9 mouse cellular contexts compared by ENCODE assay signal in genomic region chr13:99849597-99849996, GRCm38 (mm10). TPM values are rescaled to one million over a fixed set of nuclear protein-coding genes. Genes with fewer than 3 reads are reported as not detected.
DNase-seq lines count a peak whose midpoint lies in the region; ATAC-seq and TF ChIP-seq lines count a peak whose summit lies in the region.
"Had no signal": no experiment of that assay in that cellular context is flagged by ENCODE, and none has a peak within 500 bp of the region (broad histone marks: within the 10 kb centered on the region; RNA-seq: fewer than 3 reads in every experiment).

No protein-coding gene starts in this region.

- no peak for TF ChIP-seq POLR2A in cerebellum, adult 2 months (IDR thresholded peaks at IDR 0.05; ENCODE audit: borderline replicate concordance, insufficient read depth, low read length)

- H3K4me3 ChIP-seq in cerebellum, adult 2 months (replicated peaks; ENCODE audit: insufficient read depth, low read depth, low read length), result no peak overlapping the region
- no peak overlapping the region for H3K4me3 ChIP-seq in lung, postnatal 0 days (ENCODE audit: low read depth, low read length)
- no peak overlapping the region for H3K4me3 ChIP-seq in midbrain, embryonic 15.5 days
- H3K4me3 ChIP-seq: limb, embryonic 13.5 days had no signal

- 19% methylated on average over 15 of the region's 15 CpGs for WGBS in cerebellum, adult 2 months
- WGBS in lung, postnatal 0 days, result 29% methylated on average over 15 of the region's 15 CpGs
- WGBS in midbrain, embryonic 15.5 days, result 33% methylated on average over 15 of the region's 15 CpGs

- no peak overlapping the region for H3K4me2 ChIP-seq in lung, postnatal 0 days (replicated peaks; ENCODE audit: low read depth, low read length)
- H3K4me2 ChIP-seq in midbrain, embryonic 15.5 days, result no peak overlapping the region
- H3K4me2 ChIP-seq: limb, embryonic 13.5 days had no signal

- ATAC-seq in lung, postnatal 0 days, result no peak
- peak; percentile 20; the same call in 1 of the 2 replicates for ATAC-seq in granulocyte monocyte progenitor cell, adult 5-6 weeks (replicated peaks; ENCODE audit: poor library complexity, severe bottlenecking)
- ATAC-seq in midbrain, embryonic 15.5 days (replicated peaks), result peak; percentile 74
- ATAC-seq in inflammation-experienced regulatory T-cells, adult 6 months, result no peak

- H3K9ac ChIP-seq in lung, postnatal 0 days (replicated peaks; ENCODE audit: low read depth), result no peak overlapping the region
- H3K9ac ChIP-seq in midbrain, embryonic 15.5 days, result no peak overlapping the region
- H3K9ac ChIP-seq: limb, embryonic 13.5 days had no signal

- no peaks in the 10 kb centered on the region for H3K36me3 ChIP-seq in lung, postnatal 0 days (ENCODE audit: insufficient read depth, low read length)
- no peaks in the 10 kb centered on the region for H3K36me3 ChIP-seq in midbrain, embryonic 15.5 days (replicated peaks)
- H3K36me3 ChIP-seq: limb, embryonic 13.5 days had no signal

- no peak overlapping the region for H3K27ac ChIP-seq in cerebellum, adult 2 months (ENCODE audit: insufficient read depth, low read length)
- no peak overlapping the region for H3K27ac ChIP-seq in lung, postnatal 0 days (ENCODE audit: low read length)
- H3K27ac ChIP-seq in midbrain, embryonic 15.5 days, result no peak overlapping the region
- H3K27ac ChIP-seq: limb, embryonic 13.5 days had no signal

- TF ChIP-seq CTCF in cerebellum, adult 2 months (IDR thresholded peaks at IDR 0.05; ENCODE audit: borderline replicate concordance, insufficient read depth, low read depth, low read length), result peak; percentile 65; the same call in 1 of the 2 replicates
- peak; percentile 64 for TF ChIP-seq CTCF in lung, postnatal 0 days (IDR thresholded peaks at IDR 0.05)

- no peaks in the 10 kb centered on the region for H3K4me1 ChIP-seq in cerebellum, adult 2 months (ENCODE audit: control insufficient read depth, insufficient read depth, low read length)
- H3K4me1 ChIP-seq in lung, postnatal 0 days (ENCODE audit: insufficient read depth, low read depth, low read length), result no peaks in the 10 kb centered on the region
- no peaks in the 10 kb centered on the region for H3K4me1 ChIP-seq in midbrain, embryonic 15.5 days

- H3K27me3 ChIP-seq in cerebellum, adult 2 months (ENCODE audit: control insufficient read depth, insufficient read depth, low read length), result no peaks in the 10 kb centered on the region; the same call in 1 of the 2 replicates
- no peaks in the 10 kb centered on the region for H3K27me3 ChIP-seq in lung, postnatal 0 days (replicated peaks; ENCODE audit: insufficient read depth, low read length)
- no peaks in the 10 kb centered on the region for H3K27me3 ChIP-seq in midbrain, embryonic 15.5 days (replicated peaks)
- H3K27me3 ChIP-seq: limb, embryonic 13.5 days had no signal

- no peak for TF ChIP-seq EP300 in lung, postnatal 0 days (IDR thresholded peaks at IDR 0.05)

- H3K9me3 ChIP-seq in lung, postnatal 0 days (ENCODE audit: low read length), result no peaks in the 10 kb centered on the region
- no peaks in the 10 kb centered on the region for H3K9me3 ChIP-seq in midbrain, embryonic 15.5 days
- H3K9me3 ChIP-seq: limb, embryonic 13.5 days had no signal

- peak; percentile 42 to 44 for DNase-seq in cerebellum, adult 2 months
- no peak for DNase-seq in cerebellum, adult 11 months
- peak; percentile 24 for DNase-seq in lung, postnatal 0 days (ENCODE audit: low spot score)
- DNase-seq in lung, postnatal 25 days (ENCODE audit: low spot score), result no peak
- no peak for DNase-seq in gastrocnemius, adult 18-20 months (ENCODE audit: low spot score)

RNA-seq across cellular contexts. Expression of gene Cartpt, which starts 51.3 kb away (rescaled TPM):
- polyA plus RNA-seq in cerebellum, adult 2 months (2012; rRNA removed), result 5.3 and 6.0 TPM in 2 replicates
- polyA plus RNA-seq in lung, postnatal 0 days (2015; fragmentation: Nextera tagmentation; extraction: Ambion mirVana), result 0.27 and 0.64 TPM in 2 replicates
- total RNA-seq in granulocyte monocyte progenitor cell, adult 5-6 weeks (2014; fragmentation: Nextera tagmentation), result not detected in 2 replicates
- total RNA-seq in granulocyte monocyte progenitor cell, adult 5-6 weeks (2017), result not detected in 2 replicates
- 16.8 and 19.2 TPM in 2 replicates for polyA plus RNA-seq in midbrain, embryonic 15.5 days (2015; fragmentation: Nextera tagmentation; extraction: Ambion mirVana)
- total RNA-seq in gastrocnemius, adult 18-20 months (2021), result not detected
- not detected for polyA plus RNA-seq in inflammation-experienced regulatory T-cells, adult 6 months (2017; shearing (Covaris generic))

Comparison
In these comparisons a context has a peak if more than half of its experiments do, and no peak if none do; other contexts are left out.
1. DNase-seq: peak in cerebellum, adult 2 months (2 of 2) and lung, postnatal 0 days (single experiment); none in cerebellum, adult 11 months (single experiment), lung, postnatal 25 days (single experiment) and gastrocnemius, adult 18-20 months (single experiment).
2. ATAC-seq: peak in granulocyte monocyte progenitor cell, adult 5-6 weeks (single experiment) and midbrain, embryonic 15.5 days (single experiment); none in lung, postnatal 0 days (single experiment) and inflammation-experienced regulatory T-cells, adult 6 months (single experiment).